Mouse (Mus musculus) embryonic stem cell, embryonic (primary cell): ENCODE results near the gene Cltb.

Experiments
- CTCF ChIA-PET, 4 experiments: fragments of 300-600 bp in 2 of 4; fragments of 350-600 bp in 2 of 4; sonication (Branson Sonifier 250); formaldehyde crosslinking; loops; one replicate each; lab custom pipeline; 2022; ENCODE audit warnings: inconsistent platforms in 2 of 4; lab: Charles Lee
- POLR2A ChIA-PET, 4 experiments: fragments of 300-600 bp in 2 of 4; fragments of 350-600 bp in 2 of 4; sonication (Branson Sonifier 250); formaldehyde crosslinking; loops; one replicate each; lab custom pipeline; 2022; ENCODE audit warnings: antibody characterized with exemption in 4 of 4, inconsistent platforms in 1 of 4; lab: Charles Lee

Cltb gene

DNA sequence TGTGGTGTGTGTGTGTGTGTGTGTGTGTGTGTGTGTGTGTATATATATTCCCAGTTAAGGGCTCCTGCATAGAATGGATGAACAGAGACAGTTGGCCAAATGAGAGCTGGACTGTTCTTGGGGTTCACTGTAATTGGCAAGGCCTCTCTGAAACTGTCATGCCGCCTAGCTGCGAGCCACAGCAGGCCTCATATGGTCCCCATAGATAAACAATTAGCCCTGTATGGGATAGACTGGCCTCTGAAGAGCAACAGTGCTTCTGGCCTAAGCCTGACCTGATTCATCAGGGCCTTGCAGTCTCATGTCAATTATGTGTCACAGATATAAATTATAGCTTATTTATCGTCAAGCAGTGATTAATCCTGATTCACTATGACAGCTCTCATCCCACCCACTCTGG, 3.1 kb downstream of the Cltb start:
- POLR2A ChIA-PET = interaction anchor here in 3 of 4 experiments (0.6 to 4.8 kb wide), 26 partner anchors 8 to 104 kb away, joined by 3 to 53 read pairs (median 5); partner anchors contain the start of genes Faf2 (in 2 of the 3), Higd2a (in 2 of the 3), Nop16 (in 2 of the 3) and Arl10 (in 1 of the 3)
- CTCF ChIA-PET = interaction anchor here (0.6 to 1.7 kb wide), 6 partner anchors 8 to 1658 kb away, joined by 3 to 8 read pairs (median 6); partner anchors contain the start of gene 4833439L19Rik (in 1 of the 4)

DNA sequence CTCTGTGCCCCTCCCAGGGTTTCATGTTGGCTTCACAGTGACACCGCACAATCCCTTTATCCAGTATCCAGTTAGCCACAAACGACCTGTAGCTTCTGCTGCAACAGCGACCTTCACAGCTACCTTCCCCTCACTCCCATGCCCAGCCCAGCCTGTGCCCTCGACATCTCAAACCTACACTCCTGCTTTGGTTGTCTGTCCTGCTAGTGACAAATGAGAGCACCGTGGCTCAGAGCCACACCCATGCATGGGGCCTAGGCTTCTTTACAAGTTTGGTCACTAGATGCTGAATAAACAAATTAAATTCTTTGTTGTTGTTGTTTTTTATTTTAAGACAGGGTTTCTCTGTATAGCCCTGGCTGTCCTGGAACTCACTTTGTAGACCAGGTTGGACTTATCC, 3.9 kb downstream of the Cltb start:
- CTCF ChIA-PET = interaction anchor here in 1 of 4 experiments (0.7 kb wide), 1 partner anchor 159 kb away, joined by 3 read pairs; no protein-coding TSS in a partner anchor
- POLR2A ChIA-PET = interaction anchor here in 3 of 4 experiments (0.6 to 4.1 kb wide), 7 partner anchors 9 to 46 kb away, joined by 3 to 46 read pairs (median 3); partner anchors contain the start of genes Higd2a (in 2 of the 3), Nop16 (in 2 of the 3) and Faf2 (in 1 of the 3)

DNA sequence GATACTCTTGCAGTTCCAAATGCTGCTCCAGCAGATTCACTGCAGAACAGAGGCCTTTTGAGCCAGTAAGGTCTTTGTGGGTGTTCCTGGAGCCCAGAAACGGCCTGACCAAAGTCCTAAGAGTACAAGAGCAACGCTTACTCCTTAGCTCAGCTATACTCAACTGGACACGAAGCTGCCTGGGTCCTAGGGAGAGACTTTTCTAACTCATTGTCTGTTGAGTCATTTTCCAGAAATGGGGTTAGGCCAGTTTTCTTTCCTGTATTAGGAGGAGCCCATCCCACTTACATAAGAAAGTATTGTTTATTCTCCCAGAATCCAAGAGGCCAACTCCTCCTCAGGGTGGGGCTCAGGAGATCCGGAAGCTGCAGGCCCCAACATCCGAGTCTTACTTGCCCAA, 5.7 kb downstream of the Cltb start:
- CTCF ChIA-PET = interaction anchor here in 1 of 4 experiments (1.1 kb wide), 1 partner anchor 158 kb away, joined by 4 read pairs; no protein-coding TSS in a partner anchor

DNA sequence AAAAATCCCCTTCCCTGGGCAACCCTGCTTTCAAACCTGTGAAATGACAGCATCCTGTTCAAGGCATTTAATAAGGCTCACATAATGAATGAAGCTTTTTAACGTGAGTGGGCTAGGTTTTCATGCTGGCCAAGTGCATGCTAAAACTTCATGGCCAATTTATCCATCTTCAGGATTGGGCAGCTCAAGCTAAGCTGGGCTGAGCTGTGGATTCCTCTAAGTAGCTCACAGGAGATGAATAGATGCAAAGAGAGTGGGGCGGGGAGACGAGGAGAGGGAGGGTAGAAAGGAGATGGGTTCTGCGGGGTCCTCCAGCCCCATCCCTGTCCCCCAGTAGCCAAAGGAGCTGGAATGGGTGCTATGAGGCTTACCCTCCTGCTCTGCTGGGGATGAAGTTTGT, 6.9 kb downstream of the Cltb start:
- CTCF ChIA-PET = interaction anchor here in 2 of 4 experiments (0.6 to 1.4 kb wide), 2 partner anchors 136 to 233 kb away, joined by 4 read pairs; partner anchors contain the start of genes Cplx2 (in 1 of the 2) and Thoc3 (in 1 of the 2)
- POLR2A ChIA-PET = interaction anchor here in 3 of 4 experiments (0.7 to 4.9 kb wide), 23 partner anchors 9 to 283 kb away, joined by 3 to 54 read pairs (median 4); partner anchors contain the start of genes Higd2a (in 3 of the 3), Nop16 (in 3 of the 3), 4833439L19Rik (in 1 of the 3) and Faf2 (in 1 of the 3)

More for the DNA sequence above, 5.7 kb downstream of the Cltb start:
- POLR2A ChIA-PET = interaction anchor here in 3 of 4 experiments (1.0 to 4.9 kb wide), 19 partner anchors 8 to 101 kb away, joined by 3 to 54 read pairs (median 4); partner anchors contain the start of genes Higd2a (in 3 of the 3), Nop16 (in 3 of the 3), Faf2 (in 2 of the 3) and Simc1 (in 1 of the 3)

DNA sequence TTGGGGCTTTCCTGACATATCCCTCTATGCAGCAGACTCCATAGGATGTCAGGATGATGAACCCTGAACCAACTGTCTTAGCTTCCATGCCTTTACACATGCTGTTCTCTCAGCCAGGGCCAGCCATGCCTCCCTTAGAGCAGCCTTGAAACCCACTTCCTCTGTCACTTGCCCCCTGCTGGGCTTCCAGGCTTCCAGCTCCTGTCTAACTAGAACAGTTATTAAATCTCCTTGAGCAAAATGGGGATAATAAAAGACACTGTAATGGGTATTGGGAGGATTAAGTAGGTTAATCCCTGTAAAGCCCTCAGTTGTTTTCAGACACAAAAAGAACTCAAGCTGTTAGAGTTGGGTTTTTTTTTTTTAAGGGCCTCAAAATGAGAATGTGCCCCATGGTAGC, 7.6 kb downstream of the Cltb start:
- CTCF ChIA-PET = interaction anchor here in 2 of 4 experiments (0.6 to 1.0 kb wide), 2 partner anchors 11 to 29 kb away, joined by 3 to 5 read pairs; no protein-coding TSS in a partner anchor

DNA sequence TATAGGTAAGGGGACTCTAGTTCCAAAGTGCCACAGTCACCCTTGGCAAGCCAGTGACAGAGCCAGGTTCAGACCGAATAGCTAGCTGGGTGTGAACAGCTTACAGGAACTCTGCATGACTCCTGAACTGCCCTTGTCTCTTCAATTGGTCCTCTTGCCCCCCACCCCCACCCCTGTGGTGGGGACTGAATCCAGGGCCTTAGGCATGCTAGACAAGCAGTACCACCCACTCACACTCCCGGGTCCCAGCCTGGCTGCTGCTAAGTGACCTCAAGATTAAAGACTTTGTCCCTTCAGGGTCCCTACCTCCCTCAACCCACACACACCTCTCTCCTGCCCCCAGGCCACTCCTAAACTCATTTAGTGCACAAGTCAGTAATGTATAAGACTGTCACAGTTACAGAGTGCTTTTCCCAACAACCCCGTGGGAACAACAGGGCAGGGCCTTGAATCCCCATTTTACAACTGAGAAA, 8.5 kb downstream of the Cltb start:
- POLR2A ChIA-PET = interaction anchor here in 2 of 4 experiments (0.6 to 4.9 kb wide), 11 partner anchors 9 to 143 kb away, joined by 3 to 54 read pairs (median 4); partner anchors contain the start of genes Higd2a (in 2 of the 2), Nop16 (in 2 of the 2), Arl10 (in 1 of the 2) and Cltb (in 1 of the 2)
- CTCF ChIA-PET = interaction anchor here in 2 of 4 experiments (0.6 to 1.0 kb wide), 2 partner anchors 30 to 37 kb away, joined by 3 to 6 read pairs; partner anchors contain the start of gene 4833439L19Rik (in 1 of the 2)

More for the DNA sequence above, 7.6 kb downstream of the Cltb start:
- POLR2A ChIA-PET = interaction anchor here in 3 of 4 experiments (0.7 to 4.9 kb wide), 20 partner anchors 8 to 157 kb away, joined by 3 to 54 read pairs (median 5); partner anchors contain the start of genes Higd2a (in 3 of the 3), Nop16 (in 3 of the 3), 4833439L19Rik (in 1 of the 3) and Faf2 (in 1 of the 3)

DNA sequence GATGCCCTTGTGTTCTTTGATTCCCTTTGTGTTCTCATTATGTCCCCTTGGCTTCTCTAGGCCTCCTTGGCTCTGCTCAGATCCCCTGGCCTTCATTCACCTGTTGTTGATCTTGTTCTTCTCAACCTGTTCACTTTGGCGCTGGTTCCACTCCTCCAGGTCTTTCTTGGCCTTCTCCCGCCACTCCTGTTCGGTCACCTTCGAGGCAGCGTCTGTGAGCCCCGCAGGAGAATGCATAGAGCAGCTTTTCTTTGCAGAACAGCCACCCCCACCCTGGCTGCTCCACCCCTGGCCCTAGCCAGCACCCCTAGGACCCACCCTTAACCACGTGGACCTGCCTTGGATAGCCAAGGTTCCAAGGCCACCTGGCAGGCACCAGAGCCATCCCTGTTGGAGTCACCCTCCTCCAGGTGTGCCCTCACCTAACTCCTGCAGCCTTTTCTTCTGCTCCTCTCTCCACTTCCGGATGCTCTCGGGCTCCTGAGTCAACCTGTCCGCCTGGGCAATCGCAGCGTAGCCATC, 12.5 kb downstream of the Cltb start:
- ChIA-PET POLR2A (interaction anchor here in 1 of 4 experiments (0.6 kb wide), 1 partner anchor 420 kb away, joined by 7 read pairs; no protein-coding TSS in a partner anchor), CTCF (interaction anchor here in 1 of 4 experiments (0.6 kb wide), 1 partner anchor 17 kb away, joined by 3 read pairs; no protein-coding TSS in a partner anchor)

DNA sequence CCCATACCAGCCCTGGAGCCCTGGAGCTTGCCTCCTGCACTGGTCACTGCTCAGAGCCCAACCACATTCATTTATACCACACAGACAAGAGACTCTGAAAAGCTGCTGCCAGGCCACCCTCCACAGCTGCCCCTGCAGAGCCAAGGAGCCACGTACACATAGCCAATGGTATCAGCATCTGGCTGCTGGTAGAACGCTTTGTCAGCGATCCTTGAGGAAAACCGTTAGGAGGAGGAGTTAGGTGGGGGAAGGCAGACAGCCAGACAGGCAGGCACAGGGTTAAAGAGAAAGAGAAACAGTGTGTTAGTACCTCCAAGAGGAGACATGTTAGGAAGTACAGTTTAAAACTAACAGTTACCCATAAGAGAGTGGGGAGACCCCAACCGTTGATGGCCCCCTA, 14.3 kb downstream of the Cltb start:
- ChIA-PET CTCF (no interaction called here), POLR2A (interaction anchor here in 2 of 4 experiments (0.5 to 2.5 kb wide), 7 partner anchors 9 to 69 kb away, joined by 3 to 9 read pairs (median 3); partner anchors contain the start of gene Faf2 (in 1 of the 2))

DNA sequence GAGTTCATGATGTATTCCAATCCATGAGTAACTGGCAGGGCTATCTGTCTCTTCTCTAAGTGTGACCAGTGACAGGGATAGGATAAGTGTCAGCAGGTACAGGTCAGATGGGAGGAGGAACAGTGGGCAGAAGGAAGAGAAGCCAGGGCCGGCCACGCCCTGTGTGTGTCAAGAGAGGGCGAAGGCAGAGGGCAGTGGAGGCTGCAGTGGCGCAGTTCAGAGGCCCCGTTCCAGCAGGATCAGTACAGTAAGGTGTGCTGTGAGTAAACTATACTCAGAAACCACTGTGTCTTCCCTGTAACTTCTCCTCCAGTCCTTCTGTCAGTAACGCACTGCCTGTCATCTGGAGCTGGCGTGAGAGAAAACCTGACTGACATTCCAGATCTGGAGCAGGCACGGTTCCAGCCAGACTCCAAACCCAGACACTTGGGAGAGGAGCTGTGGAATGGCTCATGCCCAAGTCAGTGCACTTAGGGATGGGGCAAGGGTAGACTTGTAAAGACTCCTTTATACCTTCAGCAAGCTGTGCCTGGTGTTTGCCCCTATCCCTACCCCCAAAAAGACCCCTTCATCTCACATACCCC, 14.9 kb downstream of the Cltb start:
- CTCF ChIA-PET = no interaction called here
- POLR2A ChIA-PET = interaction anchor here in 2 of 4 experiments (0.6 to 2.5 kb wide), 6 partner anchors 9 to 69 kb away, joined by 3 to 9 read pairs (median 6); no protein-coding TSS in a partner anchor

DNA sequence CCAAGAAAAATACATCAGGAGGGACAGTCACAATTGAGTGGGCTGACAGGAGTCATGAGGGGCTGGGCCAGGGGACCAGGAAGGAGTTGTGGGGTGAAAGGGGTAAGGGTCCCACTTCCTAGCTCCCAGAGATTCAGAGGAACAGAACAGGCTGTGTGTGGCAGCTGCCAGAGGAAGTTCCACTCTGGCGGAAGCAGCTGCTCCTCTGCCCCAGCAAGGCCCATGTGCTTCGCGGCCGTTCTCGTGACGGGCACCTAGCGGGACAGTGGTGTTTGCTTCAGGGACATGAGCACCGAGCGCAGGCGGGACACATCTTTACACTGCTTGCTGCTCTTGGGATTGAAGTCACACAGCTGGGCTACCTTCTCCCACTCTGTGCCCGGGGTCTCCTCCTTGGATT, 17.5 kb downstream of the Cltb start:
- CTCF ChIA-PET = interaction anchor here in 1 of 4 experiments (0.6 kb wide), 1 partner anchor 33 kb away, joined by 3 read pairs; no protein-coding TSS in a partner anchor
- POLR2A ChIA-PET = interaction anchor here in 3 of 4 experiments (0.6 to 5.3 kb wide), 9 partner anchors 8 to 136 kb away, joined by 3 to 54 read pairs (median 5); partner anchors contain the start of gene 4833439L19Rik (in 1 of the 3)

DNA sequence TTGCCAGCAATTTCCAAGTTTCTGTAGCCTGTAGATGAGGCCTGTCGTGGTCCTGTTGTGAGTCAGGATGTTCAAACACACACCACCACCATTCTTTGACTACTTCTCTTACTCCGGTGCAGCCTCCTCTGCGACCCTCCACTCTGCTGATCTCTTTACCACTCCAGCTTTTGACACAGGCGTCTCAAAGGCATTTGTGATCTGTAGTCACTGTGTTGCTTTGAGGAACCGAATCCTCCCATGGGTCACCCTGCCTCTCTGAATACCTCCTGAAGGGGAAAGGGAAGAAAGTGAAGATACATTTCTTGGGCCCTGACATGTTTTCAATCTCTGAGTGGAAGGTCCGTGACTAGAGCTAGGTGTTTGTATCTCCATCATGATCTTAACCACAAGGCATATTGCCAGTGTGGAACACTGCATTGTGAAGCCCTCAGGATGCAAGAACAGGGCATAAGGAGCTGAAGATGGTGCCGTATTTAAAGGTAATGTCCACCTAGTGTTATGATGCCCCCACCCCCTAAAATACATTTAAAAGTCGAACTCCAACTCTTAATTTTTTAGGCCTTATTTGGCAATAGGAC, 19.3 kb downstream of the Cltb start:
- CTCF ChIA-PET = interaction anchor here in 1 of 4 experiments (1.0 kb wide), 1 partner anchor 26 kb away, joined by 3 read pairs; no protein-coding TSS in a partner anchor

DNA sequence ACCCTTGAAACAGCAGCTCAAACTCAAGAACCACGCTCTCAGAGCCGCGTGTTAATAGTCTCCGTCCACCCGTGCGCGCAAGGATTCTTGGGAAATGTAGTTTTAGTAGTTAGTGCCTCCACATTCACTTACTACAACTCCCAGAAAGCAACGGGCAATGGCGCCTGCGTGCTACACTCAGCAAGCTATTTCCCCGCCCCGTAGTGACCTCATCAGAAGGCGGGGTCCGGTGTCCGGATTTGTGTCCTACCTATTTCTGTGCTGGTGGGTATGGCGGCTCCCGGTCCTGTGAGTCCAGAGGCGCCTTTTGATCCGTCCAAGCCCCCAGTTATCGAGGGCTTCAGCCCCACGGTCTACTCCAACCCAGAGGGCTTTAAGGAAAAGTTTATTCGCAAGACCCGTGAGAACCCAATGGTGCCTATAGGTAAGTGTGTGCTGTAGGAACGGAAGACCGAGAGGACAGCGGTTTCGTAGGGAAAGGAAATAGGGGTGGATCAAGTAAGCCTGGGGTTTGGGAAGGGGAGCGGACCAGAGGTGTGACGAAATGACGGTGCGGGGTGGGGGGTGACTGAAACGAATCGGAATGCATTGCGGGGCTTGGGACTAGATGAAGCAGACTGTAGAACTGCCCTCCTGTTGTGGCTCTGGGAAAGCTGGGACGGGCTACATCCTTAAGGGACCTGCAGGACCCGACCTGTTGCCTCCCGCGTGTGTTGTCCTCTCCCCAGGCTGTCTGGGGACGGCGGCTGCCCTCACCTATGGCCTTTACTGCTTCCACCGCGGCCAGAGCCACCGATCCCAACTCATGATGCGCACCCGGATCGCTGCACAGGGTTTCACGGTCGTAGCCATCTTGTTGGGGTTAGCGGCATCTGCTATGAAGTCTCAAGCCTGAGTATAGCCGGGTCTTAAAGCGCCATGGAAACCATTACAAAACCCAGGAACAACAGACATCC, 20.9 kb downstream of the Cltb start, which contains the start of the genes Nop16 and Higd2a:
Gene Nop16 (minus strand): TSS at position 95 of the 956 bp plus-strand sequence.
Gene Higd2a (plus strand): TSS at position 212 of the 956 bp plus-strand sequence.
- ChIA-PET POLR2A (interaction anchor here (0.5 to 5.3 kb wide), 69 partner anchors 10 to 599 kb away, joined by 3 to 82 read pairs (median 5); partner anchors contain the start of genes Arl10 (in 3 of the 4), Cltb (in 3 of the 4), 4833439L19Rik (in 2 of the 4) and Faf2 (in 2 of the 4)), CTCF (interaction anchor here (0.5 to 1.7 kb wide), 9 partner anchors 10 to 127 kb away, joined by 3 to 7 read pairs (median 3); partner anchors contain the start of genes Faf2 (in 2 of the 4), 4833439L19Rik (in 1 of the 4) and Arl10 (in 1 of the 4))

More for the DNA sequence above, 19.3 kb downstream of the Cltb start:
- POLR2A ChIA-PET = interaction anchor here in 2 of 4 experiments (0.8 to 5.3 kb wide), 14 partner anchors 10 to 118 kb away, joined by 3 to 58 read pairs (median 14); partner anchors contain the start of genes 4833439L19Rik (in 1 of the 2), Arl10 (in 1 of the 2), Cltb (in 1 of the 2) and Faf2 (in 1 of the 2)

DNA sequence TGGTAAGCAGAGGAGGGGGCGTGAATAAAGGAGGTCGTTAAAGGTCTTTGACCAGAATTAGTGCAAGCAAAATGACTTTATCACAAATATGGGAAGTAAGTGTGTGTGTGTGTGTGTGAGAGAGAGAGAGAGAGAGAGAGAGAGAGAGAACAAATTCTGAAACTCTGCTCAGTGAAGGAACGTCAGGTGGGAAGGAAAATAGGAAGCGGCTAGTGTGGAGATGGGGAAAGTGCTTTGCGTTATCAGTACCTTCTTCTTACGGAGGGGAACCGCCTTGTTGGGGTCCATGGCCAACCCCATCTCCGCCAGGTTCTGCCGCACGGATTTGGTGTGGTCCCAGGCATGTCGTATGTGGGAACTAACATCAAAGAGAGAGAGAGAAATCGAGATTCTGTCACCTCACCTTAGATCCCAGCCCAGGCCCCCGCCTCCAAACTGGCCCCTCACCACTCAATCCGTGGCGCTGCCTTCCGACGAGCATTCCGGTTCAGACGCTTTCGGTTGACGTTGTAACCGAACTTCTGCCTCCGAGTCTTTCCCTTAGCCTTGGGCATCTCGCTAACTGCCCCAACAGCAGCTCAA, 21.6 kb downstream of the Cltb start:
- ChIA-PET POLR2A (interaction anchor here (0.5 to 5.3 kb wide), 66 partner anchors 11 to 953 kb away, joined by 3 to 82 read pairs (median 5); partner anchors contain the start of genes Arl10 (in 3 of the 4), Cltb (in 3 of the 4), Faf2 (in 2 of the 4) and Simc1 (in 2 of the 4)), CTCF (interaction anchor here in 3 of 4 experiments (0.7 to 1.7 kb wide), 8 partner anchors 11 to 32 kb away, joined by 3 to 6 read pairs (median 3); partner anchors contain the start of genes Faf2 (in 2 of the 3), 4833439L19Rik (in 1 of the 3) and Arl10 (in 1 of the 3))

DNA sequence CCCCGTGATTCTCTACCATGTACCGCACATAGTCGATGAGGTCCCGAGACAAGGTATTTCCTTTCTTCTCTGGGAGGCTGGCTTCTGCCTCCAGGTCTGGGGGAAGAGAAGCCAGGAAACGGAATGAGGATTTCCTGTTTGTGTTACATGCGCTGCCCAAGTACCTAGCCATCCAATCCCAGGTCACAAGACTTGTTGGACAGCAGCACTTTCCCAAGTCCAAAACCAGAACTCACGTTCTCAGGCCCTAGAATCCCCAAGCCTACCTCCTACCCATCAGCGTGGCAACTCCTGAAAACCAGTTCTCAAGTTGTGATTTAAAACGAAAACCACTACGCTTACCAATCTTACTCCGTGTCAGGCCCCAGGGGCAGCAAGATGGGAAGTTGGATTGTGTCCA, 25.3 kb downstream of the Cltb start:
- CTCF ChIA-PET = no interaction called here
- POLR2A ChIA-PET = interaction anchor here in 3 of 4 experiments (0.6 to 2.7 kb wide), 8 partner anchors 10 to 466 kb away, joined by 3 to 11 read pairs (median 4); partner anchors contain the start of genes Arl10 (in 2 of the 3) and Simc1 (in 1 of the 3)
